In genomic region chr2:50654953-50655324, GRCm38 (mm10) we compare ENCODE assay signal across 9 mouse cellular contexts.
DNase-seq lines count a peak whose midpoint lies in the region; ATAC-seq lines count a peak whose summit lies in the region.
"Had no signal": no experiment of that assay in that cellular context is flagged by ENCODE, and none has a peak within 500 bp of the region (broad histone marks: within the 10 kb centered on the region; RNA-seq: fewer than 3 reads in every experiment).

No protein-coding gene starts in this region.

- no peak overlapping the region for H3K4me2 ChIP-seq in neural tube, embryonic 13.5 days
- H3K4me2 ChIP-seq in neural tube, embryonic 15.5 days: no peak overlapping the region
- H3K4me2 ChIP-seq: limb, embryonic 13.5 days had no signal

- H3K9me3 ChIP-seq in neural tube, embryonic 13.5 days: no peaks in the 10 kb centered on the region
- H3K9me3 ChIP-seq in neural tube, embryonic 15.5 days (replicated peaks): no peaks in the 10 kb centered on the region
- H3K9me3 ChIP-seq: limb, embryonic 13.5 days had no signal

- no peak overlapping the region for H3K4me3 ChIP-seq in neural tube, embryonic 13.5 days
- no peak overlapping the region for H3K4me3 ChIP-seq in neural tube, embryonic 15.5 days (replicated peaks)
- H3K4me3 ChIP-seq: limb, embryonic 13.5 days had no signal

- no peaks in the 10 kb centered on the region for H3K36me3 ChIP-seq in neural tube, embryonic 13.5 days
- H3K36me3 ChIP-seq in neural tube, embryonic 15.5 days: no peaks in the 10 kb centered on the region
- H3K36me3 ChIP-seq: limb, embryonic 13.5 days had no signal

- H3K9ac ChIP-seq in neural tube, embryonic 13.5 days: no peak overlapping the region
- no peak overlapping the region for H3K9ac ChIP-seq in neural tube, embryonic 15.5 days (replicated peaks)
- H3K9ac ChIP-seq: limb, embryonic 13.5 days had no signal

- H3K27ac ChIP-seq in neural tube, embryonic 13.5 days (replicated peaks): no peak overlapping the region
- no peak overlapping the region for H3K27ac ChIP-seq in neural tube, embryonic 15.5 days (replicated peaks)
- H3K27ac ChIP-seq: limb, embryonic 13.5 days had no signal

- H3K27me3 ChIP-seq in neural tube, embryonic 13.5 days: no peaks in the 10 kb centered on the region
- no peaks in the 10 kb centered on the region for H3K27me3 ChIP-seq in neural tube, embryonic 15.5 days (replicated peaks)
- H3K27me3 ChIP-seq: limb, embryonic 13.5 days had no signal

- 51% methylated on average over 7 of the region's 7 CpGs for WGBS in neural tube, embryonic 13.5 days
- WGBS in neural tube, embryonic 15.5 days: 58% methylated on average over 7 of the region's 7 CpGs

- peak; percentile 71 for ATAC-seq in neural tube, embryonic 13.5 days (ENCODE audit: low read depth)
- no peak for ATAC-seq in neural tube, embryonic 15.5 days (ENCODE audit: low FRiP score)

- DNase-seq in adrenal gland, postnatal 14 days: peak; percentile 18
- no peak for DNase-seq in adrenal gland, adult 8-10 months
- DNase-seq in layer of hippocampus, postnatal 10 days (ENCODE audit: low spot score in 2 of 2): peak; percentile 62 to 73
- DNase-seq in urinary bladder, postnatal 4 days (ENCODE audit: low spot score in 2 of 2): no peak
- DNase-seq in liver: no peak
- DNase-seq in urinary bladder, postnatal 14 days (ENCODE audit: low spot score): no peak

- peaks cover 8% of the 10 kb centered on the region for H3K4me1 ChIP-seq in neural tube, embryonic 13.5 days (replicated peaks)
- 0 out of 2 replicates have a peak, but pooled peaks cover 5% of the 10 kb centered on the region for H3K4me1 ChIP-seq in neural tube, embryonic 15.5 days

Comparison
In these comparisons a context has a peak if more than half of its experiments do, and no peak if none do; other contexts are left out.
1. DNase-seq: peak in adrenal gland, postnatal 14 days (single experiment) and layer of hippocampus, postnatal 10 days (2 of 2); none in adrenal gland, adult 8-10 months (single experiment), urinary bladder, postnatal 4 days (0 of 2), liver (single experiment) and urinary bladder, postnatal 14 days (single experiment).